Mouse (Mus musculus): ENCODE measurements around the gene Amy2a5.
"Not testable (repeated sequence)": the region's sequence is repeated elsewhere in the genome, so short reads cannot be mapped to it uniquely, and the experiment has no call there.

The Amy2a5 gene

DNA sequence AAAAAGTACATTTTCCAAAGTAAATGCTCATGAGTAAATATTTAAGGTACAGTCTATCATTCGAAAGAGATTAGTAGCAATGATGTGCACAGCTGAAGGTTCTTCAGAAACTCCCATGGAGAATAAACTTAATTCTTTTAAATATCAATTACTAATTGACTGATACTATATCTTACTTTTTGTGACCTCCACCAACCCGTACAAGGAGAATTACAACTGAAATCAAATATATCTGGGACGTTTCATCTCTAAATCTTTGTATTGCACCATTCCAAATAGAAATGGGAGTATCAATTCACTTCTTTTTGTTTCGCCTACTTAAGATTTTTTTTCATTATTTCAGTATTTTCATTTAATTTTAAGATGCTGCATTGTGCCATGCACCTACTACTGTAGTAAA, at the start of gene Amy2a5:
TSS of gene Amy2a5 (minus strand) at position 101 of the 400 bp plus-strand sequence.
- not testable (repeated sequence) for DNase-seq (ENCODE audit: low spot score in 2 of 2)

DNA sequence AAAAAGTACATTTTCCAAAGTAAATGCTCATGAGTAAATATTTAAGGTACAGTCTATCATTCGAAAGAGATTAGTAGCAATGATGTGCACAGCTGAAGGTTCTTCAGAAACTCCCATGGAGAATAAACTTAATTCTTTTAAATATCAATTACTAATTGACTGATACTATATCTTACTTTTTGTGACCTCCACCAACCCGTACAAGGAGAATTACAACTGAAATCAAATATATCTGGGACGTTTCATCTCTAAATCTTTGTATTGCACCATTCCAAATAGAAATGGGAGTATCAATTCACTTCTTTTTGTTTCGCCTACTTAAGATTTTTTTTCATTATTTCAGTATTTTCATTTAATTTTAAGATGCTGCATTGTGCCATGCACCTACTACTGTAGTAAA, 32.7 kb upstream of the Amy2a5 start, which contains the start of gene Amy2a4:
TSS of gene Amy2a4 (minus strand) at position 101 of the 400 bp plus-strand sequence.
- DNase-seq (ENCODE audit: low spot score in 2 of 2) = not testable (repeated sequence)

DNA sequence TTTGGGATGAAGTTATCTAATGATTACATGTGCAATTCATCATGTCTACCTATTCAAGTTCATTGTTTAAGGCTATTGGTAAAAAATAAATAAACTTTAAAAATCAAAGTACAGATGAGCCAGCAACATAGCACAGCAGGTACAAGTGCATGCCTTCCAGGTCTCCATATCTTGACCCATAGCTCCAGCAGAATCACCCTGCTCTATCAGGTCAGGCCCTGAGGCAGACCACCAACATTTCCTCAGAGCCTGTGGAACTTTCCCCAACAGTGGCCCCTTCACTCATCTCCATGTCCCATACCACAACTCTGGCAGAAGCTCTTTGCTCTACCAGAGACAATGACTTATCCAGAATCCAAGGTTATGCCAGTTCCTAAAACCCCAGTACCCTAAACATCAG, 21.6 kb upstream of the Amy2a5 start:
- DNase-seq (ENCODE audit: low spot score in 2 of 2) = not testable (repeated sequence)

DNA sequence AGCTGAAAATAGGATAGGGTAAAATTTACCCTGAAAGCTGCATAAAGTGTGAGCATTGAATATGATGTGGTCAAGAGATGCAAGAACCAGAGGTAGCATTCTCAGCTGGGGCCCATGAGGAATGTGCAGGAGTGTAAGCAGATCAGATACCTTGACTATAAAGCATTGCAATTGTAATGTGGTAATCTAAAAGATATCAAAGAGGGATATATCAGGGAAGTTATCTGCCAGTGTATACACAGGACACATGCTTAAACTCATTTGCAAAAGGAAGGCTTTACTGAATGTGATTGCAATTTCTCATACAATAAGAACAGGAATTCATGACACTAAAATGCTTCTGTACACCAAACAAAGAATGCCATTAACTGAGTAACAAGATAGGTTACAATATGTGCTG, 20.9 kb upstream of the Amy2a5 start:
- not testable (repeated sequence) for DNase-seq (ENCODE audit: low spot score in 2 of 2)

DNA sequence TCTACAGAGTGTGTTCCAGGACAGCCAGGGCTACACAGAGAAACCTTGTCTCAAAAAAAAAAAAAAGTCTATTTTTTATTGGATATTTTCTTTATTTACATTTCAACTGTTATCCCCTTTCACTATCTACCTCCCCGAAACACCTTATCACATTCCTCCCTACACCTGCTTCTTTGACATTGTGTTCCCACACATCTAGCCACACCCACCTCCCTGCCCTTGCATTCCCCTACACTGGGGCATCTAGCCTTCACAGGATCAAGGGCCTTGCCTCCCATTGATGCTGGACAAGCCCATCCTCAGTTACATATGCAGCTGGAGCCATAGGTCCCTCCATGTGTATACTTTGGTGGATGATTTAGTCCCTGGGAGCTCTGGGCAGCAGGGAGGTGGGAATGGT, 31.5 kb downstream of the Amy2a5 start:
- no peak for DNase-seq (ENCODE audit: low spot score in 2 of 2)

Data from right cerebral cortex, adult 2 months (tissue).